ENCODE assay signal across 7 mouse cellular contexts in the genomic region with DNA sequence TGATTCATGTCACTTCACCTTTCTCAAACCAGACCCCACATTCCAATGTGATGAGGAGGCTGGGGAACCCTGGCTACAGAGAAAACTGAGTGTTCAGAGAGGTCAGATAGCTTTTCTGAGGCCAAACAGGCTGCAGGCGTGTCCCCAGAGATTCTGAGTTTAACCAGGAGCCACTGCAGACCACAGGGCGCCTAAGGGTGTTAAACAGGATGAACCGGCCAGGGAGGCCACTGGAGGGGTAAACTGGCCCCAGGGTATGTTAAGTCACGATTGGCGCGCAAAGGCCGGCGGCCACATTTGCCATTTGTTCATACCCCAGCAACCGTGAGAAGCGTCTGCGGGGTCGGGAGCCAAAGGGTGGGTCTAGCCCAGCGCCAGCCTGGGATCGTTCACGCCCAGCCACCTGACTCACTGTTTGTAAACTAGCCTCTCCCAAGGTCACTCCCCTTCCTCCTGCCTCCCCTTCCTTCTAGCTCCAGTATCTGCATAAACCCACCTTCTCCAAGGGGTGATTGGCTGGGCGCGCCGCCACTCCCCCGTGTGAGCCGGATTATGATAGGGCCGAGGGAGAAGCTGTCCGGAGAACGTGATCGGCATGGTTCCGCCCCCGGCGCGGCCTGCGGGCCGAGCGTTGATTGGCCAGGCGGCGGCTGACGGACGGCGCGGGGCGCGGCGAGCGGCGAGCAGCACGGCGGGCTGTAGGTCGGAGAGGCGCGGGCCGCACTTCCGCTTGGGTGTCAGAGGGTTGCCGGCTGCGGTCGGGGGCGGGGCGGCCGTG. TPM values are rescaled to one million over a fixed set of nuclear protein-coding genes. Genes with fewer than 3 reads are reported as not detected.
A peak's percentile ranks its signal among the peaks of the same experiment; 100 is the strongest.
DNase-seq lines count a peak whose midpoint lies in the region; ATAC-seq lines count a peak whose summit lies in the region.

A gene (plus strand): TSS at position 646 of the 778 bp plus-strand sequence.

- H3K4me3 ChIP-seq in embryonic facial prominence, embryonic 12.5 days, result peak within 1 kb of the TSS; percentile 77
- H3K4me3 ChIP-seq in limb, embryonic 11.5 days (ENCODE audit: low read depth, low read length), result peak within 1 kb of the TSS; percentile 78
- peak within 1 kb of the TSS; percentile 85 for H3K4me3 ChIP-seq in midbrain, embryonic 14.5 days (replicated peaks; ENCODE audit: low read depth, low read length)

- ATAC-seq in embryonic facial prominence, embryonic 12.5 days (ENCODE audit: insufficient number of reproducible peaks, insufficient read depth, low FRiP score, low TSS enrichment), result peak; percentile 99
- peak; percentile 99 for ATAC-seq in limb, embryonic 11.5 days (ENCODE audit: insufficient number of reproducible peaks, low FRiP score, low TSS enrichment, low read depth)
- peak; percentile 96 for ATAC-seq in midbrain, embryonic 14.5 days (ENCODE audit: low FRiP score, low TSS enrichment)

- under 1% methylated on average over 55 of the region's 55 CpGs for WGBS in embryonic facial prominence, embryonic 12.5 days
- under 1% methylated on average over 49 of the region's 55 CpGs for WGBS in limb, embryonic 11.5 days
- WGBS in midbrain, embryonic 14.5 days, result under 1% methylated on average over 55 of the region's 55 CpGs

- no peaks in the 10 kb centered on the region for H3K27me3 ChIP-seq in embryonic facial prominence, embryonic 12.5 days
- H3K27me3 ChIP-seq in limb, embryonic 11.5 days (ENCODE audit: control insufficient read depth, insufficient read depth, low read length), result no peaks in the 10 kb centered on the region; the same call in 1 of the 2 replicates
- H3K27me3 ChIP-seq in midbrain, embryonic 14.5 days (ENCODE audit: control insufficient read depth, insufficient read depth, low read length), result no peaks in the 10 kb centered on the region

- DNase-seq in adrenal gland, postnatal 25 days, result peak; percentile 99
- DNase-seq in heart, adult 11 months, result peak; percentile 100
- DNase-seq in kidney, adult 18-20 months, result peak; percentile 100
- DNase-seq in limb, embryonic 11.5 days (ENCODE audit: low spot score), result peak; percentile 100
- DNase-seq in midbrain, embryonic 14.5 days, result peak; percentile 99
- peak; percentile 97 to 99 for DNase-seq in spleen, adult 18-20 months

- H3K4me2 ChIP-seq in embryonic facial prominence, embryonic 12.5 days (replicated peaks), result peak within 1 kb of the TSS; percentile 88
- peak within 1 kb of the TSS; percentile 69 for H3K4me2 ChIP-seq in limb, embryonic 11.5 days (ENCODE audit: low read depth, severe bottlenecking)
- peak within 1 kb of the TSS; percentile 95 for H3K4me2 ChIP-seq in midbrain, embryonic 14.5 days (ENCODE audit: low read length)

- peaks cover 29% of the 10 kb centered on the region for H3K4me1 ChIP-seq in embryonic facial prominence, embryonic 12.5 days
- peaks cover 7% of the 10 kb centered on the region for H3K4me1 ChIP-seq in limb, embryonic 11.5 days (ENCODE audit: control insufficient read depth, insufficient read depth, low read length)
- H3K4me1 ChIP-seq in midbrain, embryonic 14.5 days (ENCODE audit: control insufficient read depth, insufficient read depth, low read length), result peaks cover 49% of the 10 kb centered on the region

- H3K9ac ChIP-seq in embryonic facial prominence, embryonic 12.5 days, result peak within 1 kb of the TSS; percentile 84
- peak within 1 kb of the TSS; percentile 67 for H3K9ac ChIP-seq in limb, embryonic 11.5 days (ENCODE audit: low read length)
- H3K9ac ChIP-seq in midbrain, embryonic 14.5 days (replicated peaks; ENCODE audit: low read length), result peak within 1 kb of the TSS; percentile 83

- H3K36me3 ChIP-seq in embryonic facial prominence, embryonic 12.5 days, result peaks cover 7% of the 10 kb centered on the region; the same call in 1 of the 2 replicates
- no peaks in the 10 kb centered on the region; the same call in 1 of the 2 replicates for H3K36me3 ChIP-seq in limb, embryonic 11.5 days (ENCODE audit: control insufficient read depth, insufficient read depth, low read length)
- H3K36me3 ChIP-seq in midbrain, embryonic 14.5 days (ENCODE audit: control insufficient read depth, insufficient read depth, low read length), result 0 out of 2 replicates have a peak, but pooled peaks cover 3% of the 10 kb centered on the region

- no peaks in the 10 kb centered on the region for H3K9me3 ChIP-seq in embryonic facial prominence, embryonic 12.5 days
- no peaks in the 10 kb centered on the region for H3K9me3 ChIP-seq in limb, embryonic 11.5 days (ENCODE audit: control insufficient read depth, low read length)
- no peaks in the 10 kb centered on the region for H3K9me3 ChIP-seq in midbrain, embryonic 14.5 days (ENCODE audit: control insufficient read depth, low read length)

- H3K27ac ChIP-seq in embryonic facial prominence, embryonic 12.5 days, result peak within 1 kb of the TSS; percentile 42
- H3K27ac ChIP-seq in limb, embryonic 11.5 days (replicated peaks; ENCODE audit: low read depth, low read length), result no peak within 1 kb of the TSS
- peak within 1 kb of the TSS; percentile 80 for H3K27ac ChIP-seq in midbrain, embryonic 14.5 days (replicated peaks; ENCODE audit: low read depth, low read length)

RNA-seq across cellular contexts. Expression of the gene that starts here (rescaled TPM):
- 47.2 and 48.9 TPM in 2 replicates for total RNA-seq in adrenal gland, postnatal 25 days (2021)
- 40.9 and 41.8 TPM in 2 replicates for polyA plus RNA-seq in embryonic facial prominence, embryonic 12.5 days (2016; fragmentation: Nextera tagmentation; extraction: Ambion mirVana)
- polyA plus RNA-seq in limb, embryonic 11.5 days (2014; fragmentation: Nextera tagmentation; extraction: Ambion mirVana), result 29.8 and 30.5 TPM in 2 replicates
- polyA plus RNA-seq in midbrain, embryonic 14.5 days (2014; fragmentation: Nextera tagmentation; extraction: Ambion mirVana), result 67.2 and 76.6 TPM in 2 replicates
